Mouse (Mus musculus) liver, embryonic 11.5 days (tissue): ENCODE results near the gene Slit1. TPM values are rescaled to one million over a fixed set of nuclear protein-coding genes. Genes with fewer than 3 reads are reported as not detected.
A peak's percentile ranks its signal among the peaks of the same experiment; 100 is the strongest.

Experiments
- ATAC-seq: fragments of 200-750 bp; cut with Nextera tagmentation; replicated peaks from 2 replicates; pipeline ENCODE4 v1.8.0; 2017; ENCODE audit warnings: moderate number of reproducible peaks, mild to moderate bottlenecking, moderate TSS enrichment, moderate library complexity; ENCODE audit not compliant: low FRiP score
- DNase-seq: peaks from one replicate; pipeline ENCODE4 v3.0.0-alpha.2; 2017; ENCODE audit warnings: low spot score
- H3K27ac ChIP-seq: fragments of 300-500 bp; sonication (generic); 2 replicates; pipeline ENCODE4 v1.5.1; 2014; ENCODE audit warnings: mild to moderate bottlenecking, low read depth, low read length, control low read depth
- H3K27me3 ChIP-seq: fragments of 300-500 bp; sonication (generic); replicated peaks from 2 replicates; pipeline ENCODE4 v1.6.1; 2014; ENCODE audit warnings: low read length, mixed read lengths; ENCODE audit not compliant: control insufficient read depth, insufficient read depth
- H3K36me3 ChIP-seq: fragments of 300-500 bp; sonication (generic); 2 replicates; pipeline ENCODE4 v1.6.1; 2014; ENCODE audit warnings: mild to moderate bottlenecking, low read length, moderate library complexity, mixed read lengths; ENCODE audit not compliant: control insufficient read depth, insufficient read depth
- H3K4me1 ChIP-seq: fragments of 300-500 bp; sonication (generic); replicated peaks from 2 replicates; pipeline ENCODE4 v1.6.1; 2014; ENCODE audit warnings: low read length, mixed read lengths; ENCODE audit not compliant: control insufficient read depth, insufficient read depth
- H3K4me2 ChIP-seq: fragments of 300-500 bp; sonication (generic); 2 replicates; pipeline ENCODE4 v1.6.1; 2014; ENCODE audit warnings: mild to moderate bottlenecking, control low read depth, moderate library complexity
- H3K4me3 ChIP-seq: fragments of 300-500 bp; sonication (generic); 2 replicates; pipeline ENCODE4 v1.5.1; 2014; ENCODE audit warnings: low read depth, low read length, control low read depth
- H3K9ac ChIP-seq: fragments of 300-500 bp; sonication (generic); 2 replicates; pipeline ENCODE4 v1.6.1; 2014; ENCODE audit warnings: low read depth, low read length, control low read depth
- H3K9me3 ChIP-seq: fragments of 300-500 bp; sonication (generic); 2 replicates; pipeline ENCODE4 v1.6.1; 2016; ENCODE audit warnings: low read length, inconsistent platforms, mixed read lengths; ENCODE audit not compliant: control insufficient read depth
- WGBS: fragments of 180-500 bp; shearing (Covaris S2); extraction: QIAGEN DNeasy Blood & Tissue Kit; methylation state at CpG from one replicate; pipeline ENCODE4 v1.1.7; 2014; 5-methylcytosine and 5-hydroxymethylcytosine counted together
- polyA plus RNA-seq: library from polyadenylated mRNA; unstranded; fragments of >200 nt; fragmentation: Nextera tagmentation; extraction: Ambion mirVana; gene quantifications from 2 replicates; pipeline ENCODE4 v1.2.1, GENCODE M21; 2014

The Slit1 gene
- polyA plus RNA-seq, 1 experiment from 2014 or later = 0.26 TPM

GRCm38 (mm10) chr19:41738429-41738805 is 5.0 kb downstream of the Slit1 start:
- 17% methylated on average over 14 of the region's 14 CpGs for WGBS
- H3K4me2 ChIP-seq = peak overlapping the region; percentile 79
- peak; percentile 43 for DNase-seq
- peaks cover 19% of the 10 kb centered on the region for H3K4me1 ChIP-seq
- peak overlapping the region; percentile 48 for H3K9ac ChIP-seq
- peak overlapping the region; percentile 40 for H3K4me3 ChIP-seq
- ATAC-seq = peak; percentile 89
- 0 out of 2 replicates have a peak overlapping the region, but pooled peaks have one; percentile 45 for H3K27ac ChIP-seq
- H3K36me3 ChIP-seq = no peaks in the 10 kb centered on the region
- peaks cover 69% of the 10 kb centered on the region for H3K27me3 ChIP-seq
- no peaks in the 10 kb centered on the region for H3K9me3 ChIP-seq

- no peaks in the 10 kb centered on the region for H3K36me3 ChIP-seq
- H3K4me1 ChIP-seq = peaks cover 15% of the 10 kb centered on the region
- DNase-seq (peak; percentile 53), ATAC-seq (peak; percentile 76)
- peaks cover 64% of the 10 kb centered on the region for H3K27me3 ChIP-seq
- H3K9ac ChIP-seq = peak overlapping the region; percentile 48
- H3K9me3 ChIP-seq = no peaks in the 10 kb centered on the region
- H3K4me2 ChIP-seq = peak overlapping the region; percentile 79
- H3K27ac ChIP-seq = peak overlapping the region; percentile 45; the same call in 1 of the 2 replicates
- H3K4me3 ChIP-seq = peak overlapping the region; percentile 40
- WGBS = 9% methylated on average over 18 of the region's 18 CpGs
Observed at GRCm38 (mm10) chr19:41737657-41738428, 5.6 kb downstream of the Slit1 start.

GRCm38 (mm10) chr19:41734685-41735084 is 8.8 kb downstream of the Slit1 start:
- ATAC-seq (no peak), DNase-seq (no peak)
- Histone ChIP-seq H3K9me3 (no peaks in the 10 kb centered on the region), H3K36me3 (no peaks in the 10 kb centered on the region), H3K4me2 (no peak overlapping the region), H3K4me1 (peaks cover 15% of the 10 kb centered on the region), H3K4me3 (no peak overlapping the region), H3K9ac (0 out of 2 replicates have a peak overlapping the region, but pooled peaks have one; percentile 20), H3K27me3 (peaks cover 32% of the 10 kb centered on the region), H3K27ac (no peak overlapping the region)
- 33% methylated on average over 10 of the region's 10 CpGs for WGBS

GRCm38 (mm10) chr19:41725491-41725890 is 18.0 kb downstream of the Slit1 start:
- WGBS = 58% methylated on average over 2 of the region's 2 CpGs
- no peaks in the 10 kb centered on the region for H3K27me3 ChIP-seq
- no peak overlapping the region for H3K9ac ChIP-seq
- no peaks in the 10 kb centered on the region for H3K4me1 ChIP-seq
- ATAC-seq = no peak
- H3K4me3 ChIP-seq = no peak overlapping the region
- no peaks in the 10 kb centered on the region for H3K36me3 ChIP-seq
- H3K9me3 ChIP-seq = no peaks in the 10 kb centered on the region
- no peak overlapping the region for H3K27ac ChIP-seq
- no peak overlapping the region for H3K4me2 ChIP-seq
- no peak for DNase-seq

- 37% methylated on average over 9 of the region's 9 CpGs for WGBS
- no peaks in the 10 kb centered on the region for H3K4me1 ChIP-seq
Observed at GRCm38 (mm10) chr19:41724831-41725470, 18.5 kb downstream of the Slit1 start.

GRCm38 (mm10) chr19:41723337-41723736 is 20.1 kb downstream of the Slit1 start:
- no peak overlapping the region for H3K9ac ChIP-seq
- no peak for ATAC-seq
- H3K4me3 ChIP-seq = no peak overlapping the region
- H3K36me3 ChIP-seq = no peaks in the 10 kb centered on the region
- DNase-seq = no peak
- no peaks in the 10 kb centered on the region for H3K27me3 ChIP-seq
- no peak overlapping the region for H3K4me2 ChIP-seq
- no peaks in the 10 kb centered on the region for H3K4me1 ChIP-seq
- 23% methylated on average over 2 of the region's 2 CpGs for WGBS
- no peak overlapping the region for H3K27ac ChIP-seq
- H3K9me3 ChIP-seq = no peaks in the 10 kb centered on the region

More at GRCm38 (mm10) chr19:41724831-41725470, 18.5 kb downstream of the Slit1 start:
- no peaks in the 10 kb centered on the region for H3K9me3 ChIP-seq
- DNase-seq (no peak), ATAC-seq (no peak)
- no peak overlapping the region for H3K4me3 ChIP-seq
- no peak overlapping the region for H3K9ac ChIP-seq
- no peaks in the 10 kb centered on the region for H3K36me3 ChIP-seq
- no peak overlapping the region for H3K27ac ChIP-seq
- H3K27me3 ChIP-seq = no peaks in the 10 kb centered on the region
- H3K4me2 ChIP-seq = no peak overlapping the region

- Histone ChIP-seq H3K9me3 (no peaks in the 10 kb centered on the region), H3K4me1 (peaks cover 4% of the 10 kb centered on the region; the same call in 1 of the 2 replicates), H3K9ac (no peak overlapping the region), H3K27ac (no peak overlapping the region), H3K4me3 (no peak overlapping the region), H3K36me3 (no peaks in the 10 kb centered on the region), H3K4me2 (no peak overlapping the region), H3K27me3 (no peaks in the 10 kb centered on the region)
- DNase-seq (no peak), ATAC-seq (no peak)
- WGBS = 73% methylated on average over 8 of the region's 8 CpGs
Observed at GRCm38 (mm10) chr19:41719436-41719835, 24.0 kb downstream of the Slit1 start.

GRCm38 (mm10) chr19:41716233-41717218 is 26.9 kb downstream of the Slit1 start:
- 51% methylated on average over 19 of the region's 19 CpGs for WGBS
- H3K9me3 ChIP-seq = no peaks in the 10 kb centered on the region
- H3K27ac ChIP-seq = no peak overlapping the region
- no peaks in the 10 kb centered on the region for H3K36me3 ChIP-seq
- H3K4me1 ChIP-seq = peaks cover 4% of the 10 kb centered on the region; the same call in 1 of the 2 replicates
- no peaks in the 10 kb centered on the region for H3K27me3 ChIP-seq
- H3K4me3 ChIP-seq = no peak overlapping the region
- no peak overlapping the region for H3K9ac ChIP-seq
- H3K4me2 ChIP-seq = no peak overlapping the region
- ATAC-seq (peak; percentile 26; the same call in 1 of the 2 replicates), DNase-seq (no peak)
